Mouse (Mus musculus): ENCODE results near the gene Cep83. TPM values are rescaled to one million over a fixed set of nuclear protein-coding genes. Genes with fewer than 3 reads are reported as not detected.
A peak's percentile ranks its signal among the peaks of the same experiment; 100 is the strongest.

Gene Cep83
- total and polyA plus RNA-seq, 2 experiments from 2014 or later: 17.9 to 28.4 TPM

- H3K9ac ChIP-seq: no peak overlapping the region
- H3K27ac ChIP-seq (ENCODE audit: low read depth, low read length): no peak overlapping the region
- H3K36me3 ChIP-seq (ENCODE audit: insufficient read depth): peaks cover 20% of the 10 kb centered on the region
- DNase-seq: no peak
- H3K4me3 ChIP-seq (ENCODE audit: low read depth, low read length): no peak overlapping the region
- 11% methylated on average over 2 of the region's 2 CpGs for whole genome bisulfite sequencing
- TF ChIP-seq CTCF (IDR thresholded peaks at IDR 0.05; ENCODE audit: low read depth): no peak
- ATAC-seq: 0 out of 2 replicates have a peak, but pooled peaks have one; percentile 14
- no peak overlapping the region for H3K4me2 ChIP-seq (ENCODE audit: low read depth)
- H3K9me3 ChIP-seq (ENCODE audit: low read length): no peaks in the 10 kb centered on the region
- no peaks in the 10 kb centered on the region for H3K4me1 ChIP-seq (ENCODE audit: insufficient read depth)
- H3K27me3 ChIP-seq (ENCODE audit: insufficient read depth, low read length): no peaks in the 10 kb centered on the region
These were observed 111.2 kb downstream of the Cep83 start for GRCm38 (mm10) chr10:94799485-94800239.

- no peak for TF ChIP-seq CTCF (IDR thresholded peaks at IDR 0.05; ENCODE audit: low read depth)
- no peaks in the 10 kb centered on the region for H3K27me3 ChIP-seq (ENCODE audit: insufficient read depth, low read length)
- H3K27ac ChIP-seq (ENCODE audit: low read depth, low read length): no peak overlapping the region
- H3K9me3 ChIP-seq (ENCODE audit: low read length): no peaks in the 10 kb centered on the region
- no peak overlapping the region for H3K9ac ChIP-seq
- ATAC-seq (no peak), DNase-seq (no peak)
- no peaks in the 10 kb centered on the region for H3K4me1 ChIP-seq (ENCODE audit: insufficient read depth)
- peaks cover 16% of the 10 kb centered on the region for H3K36me3 ChIP-seq (ENCODE audit: insufficient read depth)
- H3K4me3 ChIP-seq (ENCODE audit: low read depth, low read length): no peak overlapping the region
- H3K4me2 ChIP-seq (ENCODE audit: low read depth): no peak overlapping the region
- WGBS: 84% methylated on average over 7 of the region's 7 CpGs
These were observed 112.4 kb downstream of the Cep83 start for GRCm38 (mm10) chr10:94800677-94801354.

GRCm38 (mm10) chr10:94804029-94804908 lies 115.8 kb downstream of the Cep83 start:
- no peak overlapping the region for H3K27ac ChIP-seq (ENCODE audit: low read depth, low read length)
- H3K4me3 ChIP-seq (ENCODE audit: low read depth, low read length): no peak overlapping the region
- no peaks in the 10 kb centered on the region for H3K9me3 ChIP-seq (ENCODE audit: low read length)
- no peaks in the 10 kb centered on the region for H3K4me1 ChIP-seq (ENCODE audit: insufficient read depth)
- 0 out of 2 replicates have a peak, but pooled peaks cover 3% of the 10 kb centered on the region for H3K36me3 ChIP-seq (ENCODE audit: insufficient read depth)
- peak; percentile 36; the same call in 1 of the 2 replicates for ATAC-seq
- H3K9ac ChIP-seq: no peak overlapping the region
- TF ChIP-seq CTCF (IDR thresholded peaks at IDR 0.05; ENCODE audit: low read depth): no peak
- no peaks in the 10 kb centered on the region for H3K27me3 ChIP-seq (ENCODE audit: insufficient read depth, low read length)
- 50% methylated on average over 10 of the region's 10 CpGs for WGBS
- DNase-seq: peak; percentile 58
- H3K4me2 ChIP-seq (ENCODE audit: low read depth): no peak overlapping the region

GRCm38 (mm10) chr10:94804909-94805220 lies 116.4 kb downstream of the Cep83 start:
- Histone ChIP-seq H3K4me1 (ENCODE audit: insufficient read depth) (no peaks in the 10 kb centered on the region), H3K4me2 (ENCODE audit: low read depth) (no peak overlapping the region), H3K9me3 (ENCODE audit: low read length) (no peaks in the 10 kb centered on the region), H3K36me3 (ENCODE audit: insufficient read depth) (0 out of 2 replicates have a peak, but pooled peaks cover 3% of the 10 kb centered on the region), H3K4me3 (ENCODE audit: low read depth, low read length) (no peak overlapping the region), H3K27ac (ENCODE audit: low read depth, low read length) (no peak overlapping the region), H3K9ac (no peak overlapping the region), H3K27me3 (ENCODE audit: insufficient read depth, low read length) (no peaks in the 10 kb centered on the region)
- ATAC-seq: no peak
- no peak for DNase-seq
- TF ChIP-seq CTCF (IDR thresholded peaks at IDR 0.05; ENCODE audit: low read depth): no peak
- 86% methylated on average over 1 of the region's 1 CpGs for WGBS

- H3K4me1 ChIP-seq (ENCODE audit: insufficient read depth): 0 out of 2 replicates have a peak, but pooled peaks cover 5% of the 10 kb centered on the region
- WGBS: 71% methylated on average over 7 of the region's 7 CpGs
- peak; percentile 26 for ATAC-seq
These were observed 118.9 kb downstream of the Cep83 start for GRCm38 (mm10) chr10:94807323-94807722.

GRCm38 (mm10) chr10:94808275-94808674 lies 119.8 kb downstream of the Cep83 start:
- DNase-seq (no peak), ATAC-seq (no peak)
- Histone ChIP-seq H3K9ac (no peak overlapping the region), H3K4me2 (ENCODE audit: low read depth) (no peak overlapping the region), H3K27ac (ENCODE audit: low read depth, low read length) (no peak overlapping the region), H3K36me3 (ENCODE audit: insufficient read depth) (0 out of 2 replicates have a peak, but pooled peaks cover 3% of the 10 kb centered on the region), H3K9me3 (ENCODE audit: low read length) (no peaks in the 10 kb centered on the region), H3K27me3 (ENCODE audit: insufficient read depth, low read length) (no peaks in the 10 kb centered on the region), H3K4me1 (ENCODE audit: insufficient read depth) (0 out of 2 replicates have a peak, but pooled peaks cover 9% of the 10 kb centered on the region), H3K4me3 (ENCODE audit: low read depth, low read length) (no peak overlapping the region)
- no peak for TF ChIP-seq CTCF (IDR thresholded peaks at IDR 0.05; ENCODE audit: low read depth)
- 89% methylated on average over 6 of the region's 6 CpGs for WGBS

More at GRCm38 (mm10) chr10:94807323-94807722, 118.9 kb downstream of the Cep83 start:
- Histone ChIP-seq H3K27ac (ENCODE audit: low read depth, low read length) (no peak overlapping the region), H3K36me3 (ENCODE audit: insufficient read depth) (0 out of 2 replicates have a peak, but pooled peaks cover 3% of the 10 kb centered on the region), H3K4me2 (ENCODE audit: low read depth) (no peak overlapping the region), H3K9me3 (ENCODE audit: low read length) (no peaks in the 10 kb centered on the region), H3K4me3 (ENCODE audit: low read depth, low read length) (no peak overlapping the region), H3K27me3 (ENCODE audit: insufficient read depth, low read length) (no peaks in the 10 kb centered on the region), H3K9ac (no peak overlapping the region)
- peak; percentile 53 for TF ChIP-seq CTCF (IDR thresholded peaks at IDR 0.05; ENCODE audit: low read depth)
- no peak for DNase-seq

Measured in forebrain, postnatal 0 days (tissue).